Mouse (Mus musculus) R1 (cell line): ENCODE data around the gene Gpatch4.

ENCODE experiments used
- DNase-seq: peaks from one replicate; pipeline ENCODE4 v3.0.0-alpha.2; 2018; ENCODE audit warnings: low read depth, low spot score

The Gpatch4 gene

GRCm38 (mm10) chr3:88030608-88031395 lies 12.1 kb upstream of the Gpatch4 start:
- peak; percentile 75 for DNase-seq

- DNase-seq: no peak
Observed at GRCm38 (mm10) chr3:88033506-88033905, 9.4 kb upstream of the Gpatch4 start.

- DNase-seq: no peak
Observed at GRCm38 (mm10) chr3:88035561-88036293, 7.2 kb upstream of the Gpatch4 start.

- DNase-seq: no peak
Observed at GRCm38 (mm10) chr3:88049532-88049931, 6.6 kb downstream of the Gpatch4 start.

- DNase-seq: no peak
Observed at GRCm38 (mm10) chr3:88057030-88057429, 14.1 kb downstream of the Gpatch4 start.

- DNase-seq: peak; percentile 96
Observed at GRCm38 (mm10) chr3:88057902-88058696, 15.2 kb downstream of the Gpatch4 start, which contains the start of gene Naxe. TSS of gene Naxe (minus strand) at chr3:88058495.

- no peak for DNase-seq
Observed at GRCm38 (mm10) chr3:88068386-88068785, 25.5 kb downstream of the Gpatch4 start.

GRCm38 (mm10) chr3:88071783-88072182 lies 28.9 kb downstream of the Gpatch4 start:
- DNase-seq: peak; percentile 83

GRCm38 (mm10) chr3:88073631-88074030 lies 30.7 kb downstream of the Gpatch4 start:
- DNase-seq: no peak

- no peak for DNase-seq
Observed at GRCm38 (mm10) chr3:88074351-88074750, 31.4 kb downstream of the Gpatch4 start.

- no peak for DNase-seq
Observed at GRCm38 (mm10) chr3:88074766-88075165, 31.9 kb downstream of the Gpatch4 start.

- peak; percentile 28 for DNase-seq
Observed at GRCm38 (mm10) chr3:88077441-88077840, 34.5 kb downstream of the Gpatch4 start.

- no peak for DNase-seq
Observed at GRCm38 (mm10) chr3:88078204-88078603, 35.3 kb downstream of the Gpatch4 start, which contains the start of gene Ttc24. TSS of gene Ttc24 (minus strand) at chr3:88078304.

- DNase-seq: peak; percentile 92
Observed at GRCm38 (mm10) chr3:88081345-88082223, 38.7 kb downstream of the Gpatch4 start, which contains the start of gene Iqgap3. TSS of gene Iqgap3 (plus strand) at chr3:88081971.

GRCm38 (mm10) chr3:88082224-88082618 lies 39.3 kb downstream of the Gpatch4 start:
- DNase-seq: peak; percentile 87

GRCm38 (mm10) chr3:88082663-88083062 lies 39.8 kb downstream of the Gpatch4 start:
- DNase-seq: no peak

- DNase-seq: peak; percentile 46
Observed at GRCm38 (mm10) chr3:88084001-88084400, 41.1 kb downstream of the Gpatch4 start.

GRCm38 (mm10) chr3:88085459-88085858 lies 42.6 kb downstream of the Gpatch4 start:
- DNase-seq: no peak

GRCm38 (mm10) chr3:88087688-88088087 lies 44.8 kb downstream of the Gpatch4 start:
- peak; percentile 65 for DNase-seq

- no peak for DNase-seq
Observed at GRCm38 (mm10) chr3:88090106-88090505, 47.2 kb downstream of the Gpatch4 start.

- no peak for DNase-seq
Observed at GRCm38 (mm10) chr3:88090616-88091015, 47.7 kb downstream of the Gpatch4 start.
